Mouse (Mus musculus) heart, embryonic 14.5 days (tissue): ENCODE measurements around the gene Tbcel. TPM values are rescaled to one million over a fixed set of nuclear protein-coding genes. Genes with fewer than 3 reads are reported as not detected.

Experiments used
- ATAC-seq: fragments of 200-750 bp; cut with Nextera tagmentation; 2 replicates; pipeline ENCODE4 v1.8.0; 2017; ENCODE audit warnings: low read depth, moderate TSS enrichment; ENCODE audit not compliant: insufficient number of reproducible peaks, insufficient read depth, low FRiP score
- H3K27ac ChIP-seq, 2 experiments: fragments of 200-500 bp in 1 of 2; fragments of 300-500 bp in 1 of 2; sonication (generic) in 1 of 2; replicated peaks in 1 of 2; 2 replicates each; pipeline ENCODE4 v1.5.1; 2012 to 2014; ENCODE audit warnings: low read depth in 2 of 2, low read length in 2 of 2, control low read depth in 1 of 2, mild to moderate bottlenecking in 1 of 2, mixed read lengths in 1 of 2; ENCODE audit not compliant: control insufficient read depth in 1 of 2, insufficient read depth in 1 of 2
- H3K27me3 ChIP-seq: fragments of 300-500 bp; sonication (generic); 2 replicates; pipeline ENCODE4 v1.6.1; 2014; ENCODE audit warnings: mild to moderate bottlenecking, low read length, control low read depth; ENCODE audit not compliant: control insufficient read depth, insufficient read depth
- H3K36me3 ChIP-seq: fragments of 300-500 bp; sonication (generic); 2 replicates; pipeline ENCODE4 v1.6.1; 2014; ENCODE audit warnings: mild to moderate bottlenecking, control low read depth, low read length, mixed read lengths; ENCODE audit not compliant: control insufficient read depth, insufficient read depth
- H3K4me1 ChIP-seq, 2 experiments: fragments of 200-500 bp in 1 of 2; fragments of 300-500 bp in 1 of 2; sonication (generic) in 1 of 2; 2 replicates each; pipeline ENCODE4 v1.6.1; 2012 to 2014; ENCODE audit warnings: low read length in 2 of 2, control low read depth in 1 of 2, mixed read lengths in 1 of 2; ENCODE audit not compliant: control insufficient read depth in 2 of 2, insufficient read depth in 2 of 2
- H3K4me2 ChIP-seq: fragments of 300-500 bp; sonication (generic); 2 replicates; pipeline ENCODE4 v1.6.1; 2014; ENCODE audit warnings: mild to moderate bottlenecking, low read length
- H3K4me3 ChIP-seq, 2 experiments: fragments of 200-500 bp in 1 of 2; fragments of 300-500 bp in 1 of 2; sonication (generic) in 1 of 2; 2 replicates each; pipeline ENCODE4 v1.5.1; 2012 to 2014; ENCODE audit warnings: low read length in 2 of 2, mild to moderate bottlenecking in 2 of 2, control low read depth in 1 of 2, low read depth in 1 of 2, moderate library complexity in 1 of 2; ENCODE audit not compliant: control insufficient read depth in 1 of 2, insufficient read depth in 1 of 2
- H3K9ac ChIP-seq: fragments of 300-500 bp; sonication (generic); 2 replicates; pipeline ENCODE4 v1.6.1; 2014; ENCODE audit warnings: mild to moderate bottlenecking, low read length
- H3K9me3 ChIP-seq: fragments of 300-500 bp; sonication (generic); 2 replicates; pipeline ENCODE4 v1.6.1; 2016; ENCODE audit warnings: low read length, control low read depth; ENCODE audit not compliant: control insufficient read depth
- WGBS: fragments of 180-500 bp; shearing (Covaris S2); extraction: QIAGEN DNeasy Blood & Tissue Kit; methylation state at CpG from one replicate; pipeline ENCODE4 v1.1.7; 2014; 5-methylcytosine and 5-hydroxymethylcytosine counted together
- polyA plus RNA-seq: library from polyadenylated mRNA; unstranded; fragments of >200 nt; fragmentation: Nextera tagmentation; extraction: Ambion mirVana; gene quantifications from 2 replicates; pipeline ENCODE4 v1.2.1, GENCODE M21; 2014

Tbcel gene
- polyA plus RNA-seq, 1 experiment from 2014 or later = 3.8 TPM

DNA sequence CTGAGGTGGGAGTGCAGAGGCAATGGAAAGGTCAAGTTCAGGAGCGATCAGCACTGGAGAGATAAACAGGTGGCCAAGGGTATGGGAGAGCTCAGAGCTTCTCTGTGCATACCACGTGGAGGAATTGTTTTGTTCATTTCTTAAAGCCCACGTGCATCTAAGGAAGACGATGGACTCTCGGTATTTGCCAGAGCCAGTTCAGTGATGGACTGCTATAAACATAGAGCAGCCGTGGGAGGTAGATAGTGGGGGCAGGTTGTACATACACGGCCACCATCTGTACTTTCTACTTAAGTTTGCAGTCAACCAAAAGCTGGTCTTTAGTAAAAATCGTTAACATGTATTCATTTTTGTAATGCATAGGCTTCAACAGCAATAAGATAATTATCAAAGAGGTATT is 65.5 kb downstream of the Tbcel start:
- 90% methylated on average over 8 of the region's 8 CpGs for WGBS
- no peaks in the 10 kb centered on the region for H3K9me3 ChIP-seq
- no peak for ATAC-seq

DNA sequence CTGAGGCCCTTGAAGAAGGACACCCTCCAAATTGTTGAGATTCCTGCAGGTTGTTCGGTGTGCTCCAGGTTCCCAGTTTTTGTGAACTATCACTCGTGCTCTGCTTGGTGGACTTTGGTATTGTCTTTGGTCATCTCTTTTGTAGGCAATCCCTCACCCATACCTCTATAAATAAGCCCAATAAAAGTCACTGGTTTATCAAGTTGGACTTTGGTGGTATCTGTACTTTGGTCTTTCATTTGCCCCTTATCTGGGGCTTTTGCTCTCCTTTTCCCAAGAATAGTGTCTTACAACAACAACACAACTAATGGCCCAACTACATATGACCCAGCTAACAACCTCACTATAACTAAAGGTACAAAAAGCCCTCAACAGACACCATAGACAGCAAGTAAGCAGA is 66.4 kb downstream of the Tbcel start:
- H3K9ac ChIP-seq = no peak overlapping the region
- H3K27ac ChIP-seq = no peak overlapping the region
- H3K4me3 ChIP-seq = no peak overlapping the region
- peaks cover 48% of the 10 kb centered on the region for H3K36me3 ChIP-seq
- H3K27me3 ChIP-seq = no peaks in the 10 kb centered on the region
- ATAC-seq = no peak
- no peaks in the 10 kb centered on the region for H3K9me3 ChIP-seq
- no peaks in the 10 kb centered on the region for H3K4me1 ChIP-seq
- WGBS = 87% methylated on average over 2 of the region's 2 CpGs
- H3K4me2 ChIP-seq = no peak overlapping the region

More for the DNA sequence above, 65.5 kb downstream of the Tbcel start:
- Histone ChIP-seq H3K4me2 (no peak overlapping the region), H3K4me3 (no peak overlapping the region), H3K36me3 (peaks cover 42% of the 10 kb centered on the region), H3K27ac (no peak overlapping the region), H3K27me3 (no peaks in the 10 kb centered on the region), H3K9ac (no peak overlapping the region), H3K4me1 (no peaks in the 10 kb centered on the region)

DNA sequence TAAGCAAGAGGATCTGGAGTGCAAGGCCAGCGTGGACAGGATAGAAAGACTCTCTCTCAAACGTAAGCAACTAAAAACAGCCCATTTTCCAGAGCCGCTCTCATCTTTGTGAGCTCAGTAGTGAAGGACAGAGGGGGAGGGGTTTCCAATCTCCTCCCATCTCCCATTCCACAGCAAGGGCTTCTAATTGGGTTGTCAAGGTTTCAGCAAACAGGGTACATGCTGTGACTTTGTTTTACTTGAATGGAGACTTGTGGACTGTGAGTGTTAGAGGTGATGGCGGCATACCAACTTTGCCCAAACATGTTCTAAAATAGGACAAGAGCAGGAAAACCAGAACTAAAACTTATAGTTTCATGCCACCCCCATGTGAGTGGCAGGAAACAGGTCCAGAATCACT is 68.2 kb downstream of the Tbcel start:
- Histone ChIP-seq H3K4me3 (no peak overlapping the region), H3K9ac (no peak overlapping the region), H3K9me3 (no peaks in the 10 kb centered on the region), H3K4me2 (no peak overlapping the region), H3K36me3 (peaks cover 52% of the 10 kb centered on the region), H3K27me3 (no peaks in the 10 kb centered on the region), H3K4me1 (no peaks in the 10 kb centered on the region), H3K27ac (no peak overlapping the region)
- no peak for ATAC-seq
- WGBS = 65% methylated on average over 4 of the region's 4 CpGs

DNA sequence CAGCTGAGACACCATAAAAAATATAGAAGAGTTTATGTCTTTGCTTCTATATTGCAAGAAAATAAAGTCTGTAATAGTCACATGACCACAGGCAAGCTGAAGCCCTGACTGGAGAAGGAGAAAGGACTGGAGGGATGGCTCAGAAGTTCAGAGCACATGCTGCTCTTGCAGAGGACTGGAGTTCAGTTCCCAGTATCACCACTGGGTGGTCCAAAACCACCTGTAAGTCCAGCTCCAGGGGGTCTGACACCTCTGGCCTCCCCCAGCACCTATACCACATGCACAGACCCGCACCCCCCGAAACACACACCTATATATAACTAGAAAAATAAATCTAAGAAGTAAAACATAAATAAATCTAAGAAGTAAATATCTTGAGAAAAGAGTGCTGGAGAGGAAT is 75.5 kb downstream of the Tbcel start:
- no peak overlapping the region for H3K9ac ChIP-seq
- H3K27me3 ChIP-seq = no peaks in the 10 kb centered on the region
- no peak overlapping the region for H3K4me2 ChIP-seq
- H3K4me1 ChIP-seq = no peaks in the 10 kb centered on the region
- H3K27ac ChIP-seq = no peak overlapping the region
- ATAC-seq = no peak
- H3K4me3 ChIP-seq = no peak overlapping the region
- H3K36me3 ChIP-seq = peaks cover 23% of the 10 kb centered on the region
- 91% methylated on average over 2 of the region's 2 CpGs for WGBS
- H3K9me3 ChIP-seq = no peaks in the 10 kb centered on the region

DNA sequence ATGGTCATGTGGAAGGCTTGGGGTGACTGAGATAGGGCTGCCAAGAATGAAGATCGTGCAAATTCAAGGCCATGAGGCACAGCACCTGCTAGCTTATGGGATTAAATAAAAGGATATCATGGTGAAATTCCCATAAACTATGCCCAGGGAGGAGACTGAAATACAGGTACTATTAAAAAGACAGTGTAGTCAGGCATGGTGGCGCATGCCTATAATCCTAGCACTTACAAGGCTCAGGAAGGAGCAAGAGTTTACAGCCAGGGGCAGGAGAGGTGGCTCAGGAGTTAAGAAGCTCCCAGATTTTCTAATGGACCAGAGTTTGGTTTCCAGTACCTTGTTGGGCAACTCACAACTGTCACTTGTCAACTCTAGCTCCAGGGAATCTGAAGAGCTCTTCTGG is 76.0 kb downstream of the Tbcel start:
- Histone ChIP-seq H3K4me2 (no peak overlapping the region), H3K36me3 (peaks cover 20% of the 10 kb centered on the region), H3K27me3 (no peaks in the 10 kb centered on the region), H3K9ac (no peak overlapping the region), H3K27ac (no peak overlapping the region), H3K4me1 (no peaks in the 10 kb centered on the region), H3K4me3 (no peak overlapping the region), H3K9me3 (no peaks in the 10 kb centered on the region)
- WGBS = 89% methylated on average over 2 of the region's 2 CpGs
- no peak for ATAC-seq

DNA sequence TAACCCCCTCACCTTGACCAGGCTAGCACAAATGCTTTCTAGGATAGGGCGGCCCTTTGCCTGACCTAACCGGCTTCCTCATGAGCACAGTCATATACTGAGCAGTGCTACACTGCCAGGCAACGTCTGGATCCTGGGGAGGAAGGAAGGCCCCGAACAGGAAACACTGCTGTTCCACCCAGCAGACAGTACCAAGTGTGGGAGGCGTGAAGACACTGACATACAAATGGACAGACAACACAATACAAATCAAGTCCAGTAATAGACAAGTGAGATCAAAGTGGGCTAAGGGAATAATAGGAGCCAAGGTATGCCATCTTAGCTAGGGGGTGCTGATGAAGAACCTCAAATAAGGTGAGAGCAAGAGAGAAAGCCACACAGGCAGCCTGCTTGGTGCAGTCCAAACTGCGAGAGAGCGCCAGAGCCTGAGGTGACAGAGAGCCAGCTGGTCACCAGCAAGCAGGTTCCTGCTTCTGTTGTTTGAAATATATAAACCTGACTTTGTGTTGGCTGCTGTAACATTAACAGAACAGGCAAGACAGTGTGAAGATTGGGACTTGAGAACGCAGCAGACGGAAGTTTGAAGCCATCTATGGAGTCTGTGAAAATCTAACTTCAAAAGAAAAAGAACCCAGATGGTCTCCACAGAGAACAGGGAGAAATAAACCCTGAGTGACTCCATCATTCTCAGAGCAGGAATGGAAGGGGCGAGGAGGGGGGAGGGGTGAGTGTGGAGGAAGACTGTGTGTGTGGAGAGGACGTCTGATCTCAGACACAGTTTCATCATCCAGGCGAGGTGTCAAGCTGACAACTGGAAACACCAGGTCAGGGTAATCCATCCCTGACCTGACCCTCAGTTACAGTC is 79.3 kb downstream of the Tbcel start:
- Histone ChIP-seq H3K4me2 (no peak overlapping the region), H3K36me3 (peaks cover 13% of the 10 kb centered on the region; the same call in 1 of the 2 replicates), H3K9me3 (no peaks in the 10 kb centered on the region), H3K27ac (no peak overlapping the region), H3K9ac (no peak overlapping the region), H3K27me3 (no peaks in the 10 kb centered on the region), H3K4me1 (no peaks in the 10 kb centered on the region), H3K4me3 (no peak overlapping the region)
- 70% methylated on average over 12 of the region's 12 CpGs for WGBS
- no peak for ATAC-seq

DNA sequence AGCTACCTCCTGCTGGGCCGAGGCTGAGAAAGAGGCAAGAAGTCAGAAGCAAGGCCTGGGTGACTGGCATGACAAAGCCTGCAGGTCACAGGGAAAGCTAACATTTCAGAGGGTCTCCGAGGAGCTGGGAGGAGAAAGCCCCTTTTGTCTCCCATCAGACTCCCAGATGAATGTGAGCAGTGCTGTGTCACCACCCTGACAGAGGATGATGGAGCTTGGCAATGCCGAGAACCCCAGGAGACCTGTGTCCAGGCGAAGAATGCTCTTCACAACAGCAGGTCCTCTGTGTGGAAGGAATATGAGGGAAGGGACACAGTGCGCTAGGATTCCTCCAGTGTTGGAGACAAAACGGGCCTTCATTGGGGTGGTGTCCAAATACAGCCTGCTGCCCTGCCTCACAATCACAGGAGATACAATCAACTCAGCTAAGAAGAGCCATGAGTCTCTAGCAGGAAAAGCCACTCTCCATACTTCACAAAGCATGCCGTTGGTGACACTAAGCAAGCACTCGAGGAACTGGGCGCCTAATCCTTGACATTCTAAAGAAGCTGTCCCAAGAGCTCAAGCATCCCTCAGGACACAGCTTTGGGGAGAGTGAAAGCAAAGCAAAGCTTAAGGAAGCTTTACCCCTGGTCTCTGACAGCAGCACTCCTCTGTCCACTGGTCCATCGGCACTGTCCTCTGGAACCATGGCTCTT is 80.8 kb downstream of the Tbcel start:
- WGBS = 51% methylated on average over 10 of the region's 10 CpGs
- Histone ChIP-seq H3K27me3 (no peaks in the 10 kb centered on the region), H3K4me1 (no peaks in the 10 kb centered on the region), H3K27ac (no peak overlapping the region), H3K36me3 (peaks cover 13% of the 10 kb centered on the region; the same call in 1 of the 2 replicates), H3K4me3 (no peak overlapping the region), H3K9me3 (no peaks in the 10 kb centered on the region), H3K4me2 (no peak overlapping the region), H3K9ac (no peak overlapping the region)
- ATAC-seq = no peak
